Mouse (Mus musculus) kidney, postnatal 25 days (tissue): Measurements from ENCODE around the gene Myom3.

Experiments used
- DNase-seq, 2 experiments: peaks; one replicate each; pipeline ENCODE4 v3.0.0; 2021; ENCODE audit warnings: mixed read lengths in 2 of 2

Gene Myom3

DNA sequence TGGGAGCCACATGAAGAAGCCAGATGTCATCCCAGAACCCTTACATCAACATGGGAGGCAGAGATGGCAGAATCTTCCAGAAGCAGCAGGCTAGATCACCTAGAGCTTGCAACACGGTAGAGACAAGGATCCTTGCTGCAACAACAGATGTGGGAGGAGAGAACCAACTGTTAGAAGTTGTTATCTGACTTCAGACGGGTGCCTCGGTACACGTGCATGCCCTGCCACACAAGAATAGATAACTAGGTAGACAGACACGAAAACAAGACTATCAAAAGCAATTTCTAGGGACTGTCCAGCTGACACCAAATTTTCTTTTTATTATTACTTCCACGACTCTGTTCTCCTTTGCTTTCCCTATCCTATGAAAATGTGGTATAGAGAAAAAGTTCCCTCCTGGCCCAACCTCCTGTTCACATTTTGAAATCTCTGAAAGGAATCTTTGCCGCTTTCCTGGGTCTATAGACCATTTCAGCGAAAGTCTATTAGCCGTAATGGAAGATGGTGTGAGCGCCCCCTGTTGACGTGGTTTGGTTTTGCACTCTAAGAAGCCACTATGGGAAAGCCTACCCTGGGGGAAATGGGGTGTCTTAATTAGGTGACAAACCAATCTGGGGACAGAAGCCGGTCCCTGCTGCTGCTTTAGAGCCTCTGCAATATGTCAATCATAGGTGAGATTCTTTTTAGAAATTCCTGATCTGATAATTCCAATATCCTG, 57.5 kb downstream of the Myom3 start:
- DNase-seq = peak in 1 of 2 experiments; percentile 75

DNA sequence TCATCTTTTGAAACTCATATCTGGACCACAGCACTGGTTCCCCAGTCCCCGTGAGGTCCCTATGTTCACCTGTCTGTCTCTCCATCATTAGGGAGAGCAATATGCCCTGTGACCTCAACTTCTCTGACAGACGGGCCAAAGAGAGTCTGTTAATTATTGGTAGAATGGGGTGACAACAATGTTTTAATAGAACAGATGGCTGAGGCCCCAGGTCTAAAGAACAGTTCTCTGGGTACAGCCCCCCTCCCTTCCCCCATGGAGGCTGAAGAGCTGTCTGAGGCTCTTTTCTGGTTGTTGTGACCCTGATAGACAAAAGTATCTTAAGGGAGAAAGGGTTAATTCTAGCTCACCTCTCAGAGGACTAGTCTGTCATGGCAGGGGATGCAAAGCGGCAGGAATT, 58.9 kb downstream of the Myom3 start:
- DNase-seq = peak; percentile 59 to 69

DNA sequence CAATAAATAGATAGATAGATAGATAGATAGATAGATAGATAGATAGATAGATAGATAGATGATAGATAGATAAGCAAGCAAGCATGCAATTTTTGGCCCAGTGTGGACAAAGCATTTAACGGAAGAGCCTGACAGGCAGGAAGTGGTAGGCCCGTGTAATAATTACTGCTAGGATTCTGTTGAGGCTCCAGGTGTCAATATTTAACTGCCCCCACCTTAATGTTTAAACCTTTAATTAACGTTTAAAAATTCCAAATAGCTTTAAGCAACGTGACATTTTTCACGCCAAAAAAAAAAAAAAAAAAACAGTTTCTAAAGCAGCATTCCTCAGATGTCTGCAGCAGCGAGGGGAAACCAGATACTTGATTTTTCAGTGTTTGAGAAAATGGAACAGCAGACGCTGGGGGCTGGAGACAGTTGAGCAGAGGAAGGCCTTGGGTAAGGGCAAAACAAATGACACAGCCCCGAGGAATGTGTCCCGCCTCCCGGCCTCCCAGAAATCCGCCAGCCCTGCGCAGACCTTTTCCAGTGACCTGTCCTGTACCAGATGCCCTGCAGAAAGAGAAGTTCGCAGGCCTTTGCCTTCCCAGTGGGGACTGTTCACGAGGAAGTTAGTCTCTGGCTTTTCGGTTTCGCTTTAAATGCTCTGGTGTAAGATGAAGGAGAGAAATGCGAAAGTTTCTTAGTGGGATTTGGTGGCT, 60.5 kb downstream of the Myom3 start:
- DNase-seq = peak; percentile 77 to 91

DNA sequence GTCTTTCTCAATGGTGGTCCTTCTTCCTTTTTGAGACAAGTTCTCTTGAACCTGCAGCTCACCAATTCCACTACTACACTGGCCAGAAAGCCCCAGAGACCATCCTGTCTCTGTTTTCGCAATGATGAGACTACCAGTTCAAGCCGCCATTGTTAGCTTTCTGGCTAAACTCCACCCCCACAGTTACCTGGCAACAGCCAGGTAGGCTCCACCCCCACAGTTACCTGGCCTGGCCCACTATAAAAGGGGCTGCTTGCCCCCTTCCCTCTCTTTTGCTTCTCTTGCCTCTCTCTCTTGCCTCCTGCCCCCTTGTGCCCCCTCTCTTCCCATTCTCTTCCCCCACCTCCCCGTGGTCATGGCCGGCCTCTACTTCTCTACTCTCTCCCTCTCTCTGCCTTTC, 62.3 kb downstream of the Myom3 start:
- DNase-seq = no peak

DNA sequence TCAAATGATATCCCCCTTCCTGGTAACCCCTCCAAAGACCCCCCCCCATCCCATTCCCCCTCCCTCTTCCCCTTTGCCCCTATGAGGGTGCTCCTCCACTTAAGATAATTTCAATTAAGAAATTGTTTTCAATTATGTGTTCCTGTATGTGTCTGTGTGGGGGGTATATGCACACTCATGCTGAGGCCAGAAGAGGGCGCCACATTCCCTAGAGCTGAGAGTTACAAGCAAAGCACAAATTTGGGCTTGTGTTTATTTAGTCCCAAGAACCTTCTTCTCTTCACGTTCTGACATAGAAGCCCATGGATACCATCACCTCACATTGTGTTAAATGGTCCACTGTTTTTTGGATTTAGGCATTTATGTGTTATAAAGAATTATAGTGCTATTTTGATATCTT, 63.8 kb downstream of the Myom3 start:
- peak; percentile 60 to 61 for DNase-seq

DNA sequence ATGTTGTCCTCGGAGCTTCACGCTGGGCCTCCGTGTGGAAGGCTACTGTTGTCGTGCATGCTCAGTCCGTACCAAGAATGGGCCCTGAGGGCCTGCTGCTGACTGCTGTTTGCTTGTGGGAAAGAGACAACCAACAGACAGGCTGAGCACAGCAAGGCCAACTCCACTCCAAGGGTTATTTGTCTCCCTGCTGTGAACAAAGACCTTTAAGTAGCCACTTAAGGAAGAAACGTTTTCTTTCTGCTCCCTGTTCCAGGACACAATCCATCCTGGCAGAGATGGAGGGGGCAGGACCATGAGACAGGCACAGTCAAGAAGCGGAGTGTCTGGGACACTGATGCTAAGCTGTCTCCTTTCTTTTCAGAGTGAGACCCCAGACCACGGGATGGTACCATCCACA, 64.7 kb downstream of the Myom3 start:
- DNase-seq = no peak

DNA sequence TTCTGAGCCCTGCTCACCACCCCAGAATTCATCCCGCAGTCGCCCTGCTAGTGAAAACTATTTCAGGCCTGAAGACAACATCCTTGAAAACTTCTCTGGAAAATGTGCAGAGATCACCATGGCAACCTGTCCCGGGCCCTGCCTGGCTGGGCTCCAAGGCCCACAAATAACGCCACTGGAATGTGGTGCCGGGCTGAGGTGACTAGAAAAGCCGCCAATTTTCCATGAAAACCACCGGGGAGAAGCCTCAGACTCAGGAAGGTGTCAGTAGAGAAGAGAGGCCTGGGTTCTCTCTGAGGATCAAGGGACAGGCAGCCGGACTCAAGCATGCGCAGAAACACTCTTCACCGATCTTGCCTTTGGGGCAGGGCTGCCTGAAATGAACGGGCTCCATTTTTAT, 69.0 kb downstream of the Myom3 start:
- peak; percentile 87 to 93 for DNase-seq

DNA sequence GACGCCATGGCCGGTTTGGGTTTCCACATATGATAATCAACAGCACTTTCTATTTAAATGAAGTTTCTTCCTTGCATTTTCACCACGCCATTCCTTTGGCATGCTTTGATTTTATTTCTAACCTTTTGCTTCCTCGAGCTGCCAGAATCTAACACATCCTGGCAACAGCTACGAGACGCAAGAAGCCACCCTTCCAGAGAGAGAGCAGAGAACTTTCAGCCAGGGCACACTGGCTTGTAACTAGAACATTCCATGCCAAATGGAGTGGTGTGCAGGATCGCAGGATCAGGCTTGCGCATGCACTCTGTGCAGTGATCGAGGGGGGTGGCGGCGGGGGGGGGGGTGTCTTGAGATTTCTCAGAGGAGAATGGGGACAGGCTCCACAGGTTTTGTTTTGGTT, 72.6 kb downstream of the Myom3 start:
- peak; percentile 37 to 84 for DNase-seq

DNA sequence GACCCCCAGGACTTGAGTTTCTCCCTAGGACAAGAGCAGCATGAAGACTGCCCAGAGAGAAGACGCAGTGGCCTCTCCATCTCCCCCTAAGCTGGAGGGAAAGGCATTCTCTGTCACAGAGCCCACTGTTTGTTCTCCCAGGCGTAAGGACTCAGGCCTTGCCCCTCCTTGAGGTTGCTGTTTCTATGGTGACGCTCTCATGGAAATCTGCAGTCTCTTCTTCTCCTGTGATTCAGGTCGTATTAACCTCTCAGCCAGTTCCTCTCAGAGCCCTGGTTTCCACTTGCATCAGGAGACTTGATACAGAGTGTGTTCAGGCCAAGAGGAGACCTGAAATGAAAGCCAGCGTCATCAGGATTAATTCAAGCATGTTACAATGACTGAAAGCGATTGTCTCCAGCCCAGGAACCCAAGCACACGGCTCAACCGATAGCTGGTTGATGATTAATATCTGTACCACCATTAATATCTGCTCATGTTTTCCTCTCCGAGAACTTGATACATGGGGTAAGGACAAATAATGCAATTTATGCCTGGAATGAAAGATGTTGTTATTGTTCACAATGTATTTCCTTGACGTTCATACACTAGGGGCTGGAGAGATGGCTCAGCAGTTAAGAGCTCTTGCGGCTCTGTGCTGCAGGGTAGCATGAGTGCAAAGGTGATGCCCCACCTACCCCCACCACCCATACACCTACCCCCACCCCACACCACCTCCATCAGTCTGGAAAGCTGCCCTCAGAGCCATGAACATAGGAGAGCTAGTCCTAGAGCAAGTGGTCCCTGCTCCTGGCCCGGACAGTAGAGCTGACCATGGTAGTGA, 74.0 kb downstream of the Myom3 start:
- no peak for DNase-seq

DNA sequence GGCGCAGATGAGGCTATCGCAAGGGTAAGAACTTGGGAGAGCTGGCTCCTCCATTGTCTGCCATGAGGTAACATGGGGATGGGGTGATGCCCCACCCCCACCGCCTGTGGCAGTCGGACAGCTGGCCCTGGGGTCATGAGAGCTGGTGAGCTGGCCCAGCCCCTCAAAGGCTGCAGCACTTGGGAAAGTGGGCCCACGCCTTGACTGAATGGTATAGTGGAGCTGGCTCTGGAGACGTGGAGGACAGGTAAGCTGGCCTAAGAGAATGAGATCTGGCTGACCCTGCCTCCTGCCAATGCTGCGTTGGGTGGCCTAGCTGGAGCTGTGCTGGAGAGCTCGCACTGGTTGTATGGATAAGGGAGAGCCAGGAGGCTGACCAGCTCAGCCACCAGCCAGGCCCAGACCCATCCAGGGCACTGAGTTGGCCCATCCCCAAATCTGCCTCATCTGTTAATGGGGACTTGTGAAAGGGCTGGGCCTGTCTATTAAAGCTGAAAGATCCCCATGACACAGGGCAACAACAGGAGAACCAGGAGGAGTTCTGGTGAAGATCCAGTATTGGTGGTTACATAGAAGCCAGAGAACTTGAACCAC, 74.7 kb downstream of the Myom3 start:
- DNase-seq = no peak

DNA sequence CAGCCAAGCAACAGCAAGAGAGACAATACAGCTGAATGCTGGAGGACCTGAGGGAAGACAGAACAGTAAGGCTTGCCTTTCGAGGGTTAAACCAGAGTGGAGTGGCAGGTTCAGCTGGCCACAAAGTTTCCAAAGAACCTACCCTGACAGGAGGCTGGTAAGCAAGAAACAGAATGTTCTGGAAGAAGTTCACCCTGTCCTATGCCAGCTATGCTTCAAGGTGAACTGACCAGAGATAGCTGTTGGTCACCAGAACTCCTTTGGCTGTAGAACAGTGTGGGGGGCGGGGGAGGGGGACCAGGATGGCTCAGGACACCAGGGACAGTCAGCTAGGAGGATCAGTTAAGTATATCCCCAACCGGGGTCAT, 79.4 kb downstream of the Myom3 start:
- no peak for DNase-seq

DNA sequence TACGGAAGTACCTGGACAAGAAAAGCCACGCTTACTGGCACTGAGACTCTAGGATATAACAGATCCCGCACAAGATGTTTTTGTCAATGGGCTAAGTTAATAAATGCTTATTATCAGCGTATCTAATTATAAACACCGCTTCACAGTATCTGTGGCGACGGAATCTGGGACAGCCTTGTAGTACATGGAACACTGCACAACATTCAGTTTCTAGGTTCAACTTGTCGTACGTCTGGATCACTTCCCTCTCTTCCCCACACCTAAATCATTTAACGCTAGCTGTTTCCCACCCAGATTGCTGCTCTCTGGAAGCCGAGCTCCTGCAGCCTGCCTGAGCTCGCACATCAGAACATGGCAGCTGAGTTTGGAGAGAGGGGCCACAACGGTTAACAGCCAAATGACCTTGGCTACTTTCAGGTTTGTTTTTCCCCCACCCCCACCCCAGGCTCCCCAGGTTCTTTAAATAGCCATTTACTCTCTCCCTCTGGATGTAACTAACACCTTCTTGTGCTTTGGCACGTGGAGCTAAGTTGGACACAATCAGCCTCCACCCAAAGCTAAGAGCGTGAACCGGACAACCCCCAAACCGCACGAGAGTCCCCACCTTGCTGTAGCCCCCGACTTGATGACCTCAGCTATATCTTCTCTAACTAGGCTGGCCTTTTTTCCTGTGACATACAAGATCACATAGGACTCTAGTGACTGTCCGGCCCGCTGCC, 79.9 kb downstream of the Myom3 start:
- no peak for DNase-seq

DNA sequence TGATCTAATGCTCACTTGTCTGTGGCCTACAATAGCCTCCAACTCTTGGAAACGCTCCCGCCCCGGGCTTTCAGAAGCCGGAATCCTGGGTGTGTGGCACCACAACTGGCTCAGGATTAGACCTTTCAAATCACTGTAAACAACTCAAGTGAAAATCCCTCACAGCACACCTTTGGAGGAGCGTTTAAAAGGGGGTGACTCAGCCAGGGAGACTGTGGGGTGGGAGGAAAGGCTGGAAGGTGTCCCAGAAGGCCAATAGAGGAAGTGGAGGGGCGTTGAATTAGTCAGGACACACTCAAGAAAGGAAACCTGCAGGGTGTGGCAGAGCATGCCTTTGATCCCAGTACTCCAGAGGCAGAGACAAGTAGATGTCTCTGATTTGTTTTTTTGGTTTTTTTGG, 84.9 kb downstream of the Myom3 start:
- no peak for DNase-seq

DNA sequence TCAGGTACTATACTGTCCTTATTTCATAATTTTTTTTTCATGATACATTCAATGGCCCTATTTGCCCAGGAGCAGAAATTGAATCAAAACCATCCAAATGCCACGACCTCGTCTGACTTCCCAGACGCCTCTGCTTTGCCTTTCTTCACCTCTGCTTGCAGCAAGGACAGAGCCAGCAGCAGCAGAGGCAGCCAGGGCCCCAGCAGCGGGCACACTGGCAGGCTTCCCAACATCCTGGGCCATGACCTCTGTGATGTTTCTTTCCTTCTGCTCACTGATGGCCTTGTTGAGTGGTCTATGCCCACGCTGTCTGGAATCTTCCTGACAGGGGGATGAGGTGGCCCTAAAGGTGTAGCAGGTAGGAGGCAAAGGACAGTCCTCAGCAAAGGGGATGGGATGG, 88.1 kb downstream of the Myom3 start:
- peak in 1 of 2 experiments; percentile 31 for DNase-seq

DNA sequence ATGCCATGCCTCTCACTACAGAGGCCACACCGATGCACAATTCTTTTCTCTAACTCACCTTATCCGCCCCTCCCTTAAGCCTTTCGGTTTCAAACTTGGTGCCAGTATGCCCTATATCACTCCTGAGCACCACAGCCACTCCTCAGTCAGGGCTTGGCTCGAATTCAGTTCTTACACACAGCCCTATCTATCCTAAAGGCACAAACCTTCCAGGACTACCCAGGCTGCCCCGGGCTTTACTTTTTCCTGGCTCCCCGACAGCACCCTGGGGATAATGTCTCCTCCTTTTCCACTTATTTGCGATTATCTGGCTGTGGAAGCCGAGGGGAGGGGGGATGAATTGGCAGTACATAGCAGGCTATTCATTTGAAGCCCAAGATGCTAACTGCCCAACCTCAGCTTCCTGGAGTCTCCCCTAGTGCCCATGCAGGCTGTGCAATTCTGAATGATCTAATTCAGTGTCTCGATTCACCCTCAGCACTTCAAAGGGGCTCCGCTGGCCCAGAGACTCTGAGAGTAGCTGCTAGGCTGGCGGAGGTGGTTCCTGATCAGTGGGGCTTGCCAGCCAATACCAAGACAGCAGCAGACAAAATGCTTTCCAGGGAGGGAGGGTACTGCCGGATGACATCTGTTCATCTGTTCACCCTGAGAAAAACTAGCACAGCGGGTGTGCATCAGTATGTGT, 91.0 kb downstream of the Myom3 start:
- DNase-seq = no peak

DNA sequence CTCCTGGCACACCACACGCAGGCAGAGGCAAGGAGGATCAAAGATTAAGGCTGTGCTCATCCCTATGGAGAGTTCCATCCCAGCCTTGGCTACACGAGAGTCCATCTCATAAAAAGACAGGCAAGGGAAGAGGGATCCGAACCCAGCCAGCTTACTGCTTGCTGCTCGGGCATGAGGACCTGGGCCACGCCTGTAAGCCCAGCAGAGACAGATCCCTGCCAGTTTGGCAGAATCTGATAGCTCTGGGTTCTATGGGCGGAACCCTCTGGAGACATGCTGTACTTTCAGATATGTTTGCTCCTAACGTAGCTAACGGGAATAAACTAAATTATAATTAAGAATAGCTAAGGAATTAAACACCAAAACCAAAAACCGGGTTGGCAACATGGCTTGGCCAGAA, 92.4 kb downstream of the Myom3 start:
- no peak for DNase-seq

DNA sequence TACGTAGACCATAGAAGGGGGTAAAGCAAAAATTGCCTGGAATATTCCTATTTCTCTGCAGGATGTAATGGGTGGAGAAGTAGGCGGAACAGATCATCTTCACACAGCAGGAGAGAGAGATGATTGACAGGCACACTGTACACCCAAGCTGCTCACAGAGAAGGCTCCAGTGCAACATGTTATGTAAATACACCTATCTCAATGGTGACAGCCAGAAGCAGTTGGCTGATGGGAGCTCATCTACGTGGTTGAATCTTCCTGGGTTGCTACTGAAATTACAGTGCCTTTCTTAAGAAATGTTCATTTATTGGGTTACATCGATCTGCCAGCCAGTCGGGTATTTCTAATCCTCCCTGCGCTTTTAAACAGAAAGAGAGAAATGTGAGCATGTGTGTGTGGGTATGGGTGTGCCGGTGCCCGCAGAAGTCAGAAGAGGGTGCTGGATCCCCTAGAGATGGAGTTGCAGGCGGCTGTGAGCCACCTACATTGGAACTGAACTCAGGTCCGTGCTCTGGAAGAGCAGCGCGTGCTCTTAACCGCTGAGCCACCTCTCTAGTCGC, 94.6 kb downstream of the Myom3 start:
- no peak for DNase-seq

DNA sequence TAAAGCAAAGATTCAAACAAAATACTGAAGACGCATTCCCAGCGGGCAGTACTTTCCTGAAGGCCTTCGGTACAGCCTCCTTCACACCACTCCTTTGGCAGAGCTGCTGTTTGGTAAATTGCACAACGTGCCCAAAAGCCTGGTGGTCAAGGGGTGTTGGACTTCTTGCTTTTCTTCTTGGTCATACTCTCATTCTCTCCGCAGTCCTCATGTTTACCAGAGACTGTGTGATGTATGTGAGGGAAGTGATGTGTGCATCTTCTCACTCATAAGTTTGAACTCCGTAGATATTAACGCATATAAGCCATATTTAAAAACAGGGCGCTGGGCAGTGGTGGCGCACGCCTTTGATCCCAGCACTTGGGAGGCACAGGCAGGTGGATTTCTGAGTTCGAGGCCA, 95.1 kb downstream of the Myom3 start:
- DNase-seq = no peak

DNA sequence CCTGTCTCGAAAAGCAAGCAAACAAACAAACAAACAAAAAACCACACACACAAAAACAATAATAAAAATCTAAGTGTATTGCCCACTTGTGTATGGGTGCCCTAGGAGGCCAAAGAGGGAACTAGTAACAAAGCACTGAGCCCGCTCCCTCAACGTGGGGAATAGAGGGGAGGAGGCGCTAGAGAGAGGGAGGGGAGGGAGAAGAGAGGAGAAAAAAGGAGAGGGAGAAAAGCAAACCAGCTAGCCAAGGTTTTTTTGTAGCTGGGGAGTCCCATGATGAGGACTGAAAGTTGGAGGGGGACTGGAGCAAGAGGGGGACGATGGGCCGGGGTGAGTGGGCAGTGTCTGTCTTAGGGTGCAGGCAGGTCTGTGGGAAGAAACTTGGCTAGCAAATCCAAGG, 95.6 kb downstream of the Myom3 start:
- peak; percentile 10 to 32 for DNase-seq

DNA sequence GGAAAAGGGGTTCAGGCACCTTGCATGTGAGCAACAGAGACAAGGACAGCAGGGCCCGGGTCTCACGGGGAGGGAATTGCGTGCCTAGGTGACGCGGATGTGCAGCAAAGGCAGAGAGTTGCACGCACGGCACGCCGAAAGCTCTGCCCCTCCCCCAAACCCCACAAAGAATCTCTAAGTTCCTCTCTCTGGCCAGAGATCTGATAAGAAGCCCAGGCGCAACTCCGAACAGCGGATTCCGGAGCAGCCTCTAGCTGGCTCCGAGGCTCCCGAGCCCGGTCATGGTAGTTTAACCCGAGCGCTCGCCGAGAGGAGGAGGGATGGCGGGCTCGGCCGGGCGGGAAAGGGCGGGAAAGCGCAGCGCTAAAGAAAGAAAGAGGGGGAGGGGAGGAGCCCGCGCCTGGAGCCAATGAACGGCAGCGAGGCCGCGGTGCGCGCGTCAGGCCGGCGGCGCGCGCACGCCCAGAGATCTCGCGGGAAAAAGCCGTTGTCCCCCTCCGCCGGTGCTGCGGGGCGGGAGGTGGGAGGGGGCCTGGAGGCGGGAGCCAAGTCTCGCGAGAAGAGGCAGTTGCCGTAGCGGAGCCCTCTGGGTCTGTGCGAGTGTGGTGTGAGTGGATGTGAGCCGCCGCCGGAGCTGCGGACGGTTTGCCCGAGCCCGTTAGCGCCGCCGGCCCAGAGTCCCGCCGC, 96.2 kb downstream of the Myom3 start, which contains the start of gene Srsf10:
Gene Srsf10, plus strand, starts transcription at position 212 of the 687 bp plus-strand sequence.
- peak; percentile 97 to 98 for DNase-seq
